Mouse (Mus musculus) left cerebral cortex, postnatal 4 days (tissue): Measurements from ENCODE around the gene Cpn1. TPM values are rescaled to one million over a fixed set of nuclear protein-coding genes. Genes with fewer than 3 reads are reported as not detected.
A peak's percentile ranks its signal among the peaks of the same experiment; 100 is the strongest.

Experiments used
- DNase-seq: peaks from one replicate; pipeline ENCODE4 v3.0.0-alpha.2; 2022
- intact Hi-C: fragments of 180-260 bp; cut with DNase I; formaldehyde crosslinking; loops from one replicate; pipeline ENCODE4 v1.15.1; 2025
- total RNA-seq, 2 experiments: library from RNA; stranded (reverse); gene quantifications; 2 replicates each; pipeline ENCODE4 v1.2.3; 2021

Gene Cpn1
- total RNA-seq, result under 1 TPM in 1 of 2 experiments, not detected in 1; 0.18 TPM

- DNase-seq, result no peak
- intact Hi-C loops, result no loop called here
Observed at GRCm38 (mm10) chr19:43986069-43986794, at the start of gene Cpn1. TSS of gene Cpn1 (minus strand) at chr19:43986556.

GRCm38 (mm10) chr19:44033396-44033795 is 47.0 kb upstream of the Cpn1 start:
- intact Hi-C loops, result no loop called here
- DNase-seq, result no peak

GRCm38 (mm10) chr19:44032046-44032744 is 45.8 kb upstream of the Cpn1 start:
- intact Hi-C loops, result no loop called here
- DNase-seq, result no peak

- intact Hi-C loops, result no loop called here
- no peak for DNase-seq
Observed at GRCm38 (mm10) chr19:44030024-44030423, 43.7 kb upstream of the Cpn1 start.

GRCm38 (mm10) chr19:44028972-44029371 is 42.6 kb upstream of the Cpn1 start, which contains the start of gene Cyp2c23:
TSS of gene Cyp2c23 (minus strand) at chr19:44029208.
- DNase-seq, result no peak
- intact Hi-C loops, result no loop called here

- intact Hi-C loops, result no loop called here
- DNase-seq, result no peak
Observed at GRCm38 (mm10) chr19:44026956-44027530, 40.7 kb upstream of the Cpn1 start.

GRCm38 (mm10) chr19:44024921-44025585 is 38.7 kb upstream of the Cpn1 start:
- DNase-seq, result no peak
- intact Hi-C loops, result no loop called here

GRCm38 (mm10) chr19:44023066-44023465 is 36.7 kb upstream of the Cpn1 start:
- DNase-seq, result peak; percentile 2
- intact Hi-C loops, result no loop called here

- intact Hi-C loops, result no loop called here
- no peak for DNase-seq
Observed at GRCm38 (mm10) chr19:44021502-44021901, 35.1 kb upstream of the Cpn1 start.

GRCm38 (mm10) chr19:44019739-44020138 is 33.4 kb upstream of the Cpn1 start:
- no peak for DNase-seq
- intact Hi-C loops, result no loop called here

GRCm38 (mm10) chr19:44013862-44014261 is 27.5 kb upstream of the Cpn1 start:
- intact Hi-C loops, result no loop called here

GRCm38 (mm10) chr19:44008784-44009183 is 22.4 kb upstream of the Cpn1 start:
- intact Hi-C loops, result no loop called here

More at GRCm38 (mm10) chr19:44013862-44014261, 27.5 kb upstream of the Cpn1 start:
- no peak for DNase-seq

GRCm38 (mm10) chr19:44007186-44007585 is 20.8 kb upstream of the Cpn1 start:
- DNase-seq, result no peak
- intact Hi-C loops, result no loop called here

More at GRCm38 (mm10) chr19:44008784-44009183, 22.4 kb upstream of the Cpn1 start:
- DNase-seq, result peak; percentile 3

GRCm38 (mm10) chr19:44005025-44005424 is 18.7 kb upstream of the Cpn1 start:
- intact Hi-C loops, result no loop called here

GRCm38 (mm10) chr19:44004261-44004660 is 17.9 kb upstream of the Cpn1 start:
- no peak for DNase-seq
- intact Hi-C loops, result no loop called here

More at GRCm38 (mm10) chr19:44005025-44005424, 18.7 kb upstream of the Cpn1 start:
- DNase-seq, result no peak

- no peak for DNase-seq
- intact Hi-C loops, result no loop called here
Observed at GRCm38 (mm10) chr19:44000720-44001119, 14.4 kb upstream of the Cpn1 start.

GRCm38 (mm10) chr19:44000061-44000460 is 13.7 kb upstream of the Cpn1 start:
- DNase-seq, result no peak
- intact Hi-C loops, result no loop called here

- intact Hi-C loops, result no loop called here
Observed at GRCm38 (mm10) chr19:43998802-43999527, 12.6 kb upstream of the Cpn1 start.

GRCm38 (mm10) chr19:43998101-43998500 is 11.7 kb upstream of the Cpn1 start:
- no peak for DNase-seq
- intact Hi-C loops, result no loop called here

More at GRCm38 (mm10) chr19:43998802-43999527, 12.6 kb upstream of the Cpn1 start:
- no peak for DNase-seq

- intact Hi-C loops, result no loop called here
- no peak for DNase-seq
Observed at GRCm38 (mm10) chr19:43995427-43995826, 9.1 kb upstream of the Cpn1 start.
